Mouse (Mus musculus): ENCODE measurements around the gene Gm27235.
"Not testable (repeated sequence)": the region's sequence is repeated elsewhere in the genome, so short reads cannot be mapped to it uniquely, and the experiment has no call there.

Gm27235 gene

DNA sequence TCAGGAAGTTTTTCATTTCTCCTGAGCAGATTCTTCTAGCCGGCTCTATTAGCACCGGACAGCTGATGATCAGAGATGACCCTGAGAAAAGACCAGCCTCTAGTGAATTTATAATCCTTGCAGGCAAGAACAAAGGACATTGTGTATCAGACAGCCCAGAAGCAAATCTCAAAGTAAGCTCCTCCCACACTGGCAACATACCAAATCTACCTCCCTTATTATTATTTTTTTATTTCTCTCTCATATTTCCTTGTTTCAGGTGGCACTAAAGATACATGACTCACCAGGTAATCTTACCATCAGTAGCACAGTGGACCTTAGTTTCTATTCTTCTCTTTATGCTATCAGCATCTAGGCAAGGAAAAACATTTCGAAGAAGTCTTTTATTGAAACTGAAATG, at the start of gene Gm27235, which contains the start of gene D730048I06Rik:
Gm27235 (minus strand) TSS at position 101 of the 400 bp plus-strand sequence.
D730048I06Rik (minus strand) TSS at position 112 of the 400 bp plus-strand sequence.
- DNase-seq (ENCODE audit: low spot score in 2 of 2), result no peak

DNA sequence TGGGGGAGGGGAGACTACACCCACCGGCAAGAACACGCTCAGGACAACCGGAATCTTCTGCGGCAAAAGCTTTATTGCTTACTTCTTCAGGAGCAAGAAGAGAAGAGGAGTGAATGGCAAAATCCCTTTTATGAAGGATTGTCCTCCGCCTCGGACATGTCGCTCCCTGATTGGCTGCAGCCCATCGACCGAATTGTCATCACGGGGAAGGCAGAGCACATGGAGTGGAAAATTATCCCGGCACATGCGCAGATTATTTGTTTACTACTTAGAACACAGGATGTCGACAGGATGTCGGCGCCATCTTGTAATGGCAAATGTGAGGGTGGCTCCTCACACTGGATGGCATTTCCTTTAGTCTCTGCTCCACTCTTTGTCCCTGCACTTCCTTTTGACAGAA, 28.0 kb upstream of the Gm27235 start:
- DNase-seq (ENCODE audit: low spot score in 2 of 2), result not testable (repeated sequence)

DNA sequence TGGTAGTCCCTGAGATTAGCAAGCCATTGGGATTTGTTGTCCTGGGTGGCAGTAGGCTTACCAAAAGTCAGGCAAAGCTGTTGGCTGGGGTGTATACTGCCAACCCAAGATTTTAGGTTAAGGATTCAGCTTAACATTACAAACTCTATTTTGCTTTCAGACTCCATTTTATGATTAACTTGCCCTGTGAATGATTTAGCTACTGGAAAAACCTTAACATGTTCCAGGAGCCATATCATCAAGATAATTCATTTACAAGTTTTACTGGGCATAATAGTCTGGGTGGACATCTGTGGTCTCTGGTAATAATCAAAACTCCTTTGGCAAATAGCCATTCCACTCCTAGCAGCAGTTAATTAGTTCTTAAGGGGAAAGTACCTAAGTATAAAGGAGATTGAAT, 8.2 kb upstream of the Gm27235 start:
- no peak for DNase-seq (ENCODE audit: low spot score in 2 of 2)

DNA sequence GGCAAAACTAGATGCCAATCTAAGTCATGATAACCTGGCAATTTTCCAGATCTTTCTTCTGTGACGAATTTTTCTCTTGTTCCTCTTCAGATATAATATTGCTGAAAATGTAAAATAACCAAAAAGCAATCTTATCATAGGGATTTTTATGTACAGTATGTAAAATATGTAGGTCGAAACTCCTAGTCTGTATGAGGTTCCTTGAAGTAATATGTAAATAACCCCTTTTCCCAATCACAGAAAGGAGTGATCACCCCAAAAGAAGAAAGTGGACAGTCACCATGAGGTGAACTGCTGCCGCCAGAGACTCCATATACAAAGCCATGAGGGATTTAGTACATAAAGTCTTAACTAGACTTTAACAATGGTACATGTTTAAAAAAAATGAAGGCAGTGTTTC, 11.9 kb downstream of the Gm27235 start, which contains the start of gene Gm17727:
Gm17727 (minus strand) TSS at position 101 of the 400 bp plus-strand sequence.
- no peak for DNase-seq (ENCODE audit: low spot score in 2 of 2)

DNA sequence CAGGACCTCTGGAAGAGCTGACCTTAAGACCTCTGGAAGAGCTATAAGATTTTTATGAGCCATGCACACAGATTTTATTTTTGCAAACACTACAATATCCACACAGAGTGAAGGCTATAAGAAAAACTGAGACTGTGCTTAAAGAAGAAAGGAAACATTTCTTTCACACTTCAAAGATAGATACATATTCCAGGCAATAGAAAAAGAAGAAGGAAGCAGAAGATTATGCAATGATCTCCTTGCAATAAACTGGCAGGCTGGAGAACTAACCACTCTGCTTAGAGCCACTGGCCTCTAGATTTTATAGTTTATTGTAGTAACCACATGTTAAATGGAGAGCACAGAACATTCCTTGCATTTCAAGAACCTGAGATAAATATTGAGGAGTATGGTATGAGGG, 33.1 kb downstream of the Gm27235 start:
- no peak for DNase-seq (ENCODE audit: low spot score in 2 of 2)

DNA sequence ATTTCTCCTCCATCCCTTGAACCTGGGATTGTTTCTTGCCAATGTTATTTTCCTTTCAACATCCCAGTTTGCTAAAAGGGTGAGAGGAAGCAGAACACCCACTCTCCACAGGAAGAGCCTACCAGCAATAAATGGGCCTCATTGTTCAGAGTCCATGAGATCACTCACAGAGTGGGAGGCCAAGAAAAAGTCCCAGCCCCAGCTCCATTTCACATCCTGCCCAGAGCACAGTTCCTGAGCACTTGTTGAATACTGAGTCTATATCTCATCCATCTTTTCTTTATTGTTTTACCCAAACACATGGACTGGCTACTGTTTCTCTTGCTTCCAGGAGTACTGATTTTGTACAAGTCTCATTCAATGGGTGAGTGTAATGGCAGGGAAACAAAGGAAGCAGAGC, 49.2 kb downstream of the Gm27235 start, which contains the start of gene Gm17677:
Gm17677 (plus strand) TSS at position 301 of the 400 bp plus-strand sequence.
- no peak for DNase-seq (ENCODE audit: low spot score in 2 of 2)
